Mouse (Mus musculus): ENCODE data around the gene Cep170b. TPM values are rescaled to one million over a fixed set of nuclear protein-coding genes. Genes with fewer than 3 reads are reported as not detected.

Gene Cep170b
- 20.1 and 22.4 TPM in 2 replicates for polyA plus RNA-seq (2015; fragmentation: Nextera tagmentation; extraction: Ambion mirVana)

DNA sequence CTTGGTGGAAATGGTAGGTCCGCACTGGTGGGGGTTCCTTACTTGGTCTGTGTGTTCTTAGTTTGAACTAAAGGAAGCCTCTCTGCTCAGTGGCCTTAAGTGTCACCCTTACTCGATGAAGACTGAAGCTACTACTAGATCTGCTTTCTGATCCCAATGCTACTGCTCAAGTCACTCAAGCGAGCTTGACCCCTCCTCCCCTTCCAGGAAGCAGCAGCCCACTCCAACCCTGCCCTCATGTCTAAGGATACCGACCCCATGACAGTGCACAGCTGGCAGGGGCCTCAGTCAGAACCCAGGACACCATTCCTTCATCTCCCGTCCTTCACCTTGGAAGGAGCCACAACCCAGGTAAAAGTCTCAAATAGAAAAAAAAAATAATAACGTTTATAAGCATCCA is at the start of gene Cep170b:
Gene Cep170b (plus strand): TSS at position 240 of the 400 bp plus-strand sequence.
- peak within 1 kb of the TSS; percentile 83 for H3K9ac ChIP-seq
- H3K27ac ChIP-seq = peak within 1 kb of the TSS; percentile 94
- 0 out of 2 replicates have a peak, but pooled peaks cover 4% of the 10 kb centered on the region for H3K27me3 ChIP-seq (replicated peaks)
- H3K4me3 ChIP-seq (replicated peaks) = peak within 1 kb of the TSS; percentile 83
- H3K9me3 ChIP-seq = no peaks in the 10 kb centered on the region
- ATAC-seq = no peak
- 52% methylated on average over 6 of the region's 6 CpGs for WGBS
- H3K4me1 ChIP-seq (replicated peaks) = peaks cover 27% of the 10 kb centered on the region
- no peaks in the 10 kb centered on the region; the same call in 1 of the 2 replicates for H3K36me3 ChIP-seq
- peak within 1 kb of the TSS; percentile 94 for H3K4me2 ChIP-seq (replicated peaks)

GRCm38 (mm10) chr12:112670718-112671393 is 49.4 kb upstream of the Cep170b start:
- ATAC-seq = no peak
- Histone ChIP-seq H3K27me3 (replicated peaks) (no peaks in the 10 kb centered on the region), H3K4me2 (replicated peaks) (peak overlapping the region; percentile 89), H3K4me3 (replicated peaks) (peak overlapping the region; percentile 97), H3K9me3 (no peaks in the 10 kb centered on the region), H3K27ac (peak overlapping the region; percentile 37; the same call in 1 of the 2 replicates), H3K4me1 (replicated peaks) (peaks cover 73% of the 10 kb centered on the region), H3K9ac (peak overlapping the region; percentile 24), H3K36me3 (peaks cover 41% of the 10 kb centered on the region)
- WGBS = 28% methylated on average over 9 of the region's 9 CpGs

- WGBS = 67% methylated on average over 7 of the region's 7 CpGs
- no peak for ATAC-seq
- Histone ChIP-seq H3K9ac (peak overlapping the region; percentile 99; the same call in 1 of the 2 replicates), H3K9me3 (no peaks in the 10 kb centered on the region), H3K4me2 (replicated peaks) (peak overlapping the region; percentile 89), H3K27me3 (replicated peaks) (no peaks in the 10 kb centered on the region), H3K4me1 (replicated peaks) (peaks cover 64% of the 10 kb centered on the region), H3K27ac (peak overlapping the region; percentile 37; the same call in 1 of the 2 replicates), H3K36me3 (peaks cover 38% of the 10 kb centered on the region), H3K4me3 (replicated peaks) (peak overlapping the region; percentile 97)
Measured at GRCm38 (mm10) chr12:112671891-112672290, 48.4 kb upstream of the Cep170b start.

- H3K9ac ChIP-seq = peak overlapping the region; percentile 99
- ATAC-seq = peak; percentile 14
- peak overlapping the region; percentile 99 for H3K27ac ChIP-seq
- no peaks in the 10 kb centered on the region for H3K27me3 ChIP-seq (replicated peaks)
- WGBS = 2% methylated on average over 21 of the region's 21 CpGs
- no peaks in the 10 kb centered on the region for H3K9me3 ChIP-seq
- peaks cover 67% of the 10 kb centered on the region for H3K4me1 ChIP-seq (replicated peaks)
- peak overlapping the region; percentile 97 for H3K4me3 ChIP-seq (replicated peaks)
- H3K36me3 ChIP-seq = peaks cover 32% of the 10 kb centered on the region
- H3K4me2 ChIP-seq (replicated peaks) = peak overlapping the region; percentile 89
Measured at GRCm38 (mm10) chr12:112672744-112673575, 47.3 kb upstream of the Cep170b start.

DNA sequence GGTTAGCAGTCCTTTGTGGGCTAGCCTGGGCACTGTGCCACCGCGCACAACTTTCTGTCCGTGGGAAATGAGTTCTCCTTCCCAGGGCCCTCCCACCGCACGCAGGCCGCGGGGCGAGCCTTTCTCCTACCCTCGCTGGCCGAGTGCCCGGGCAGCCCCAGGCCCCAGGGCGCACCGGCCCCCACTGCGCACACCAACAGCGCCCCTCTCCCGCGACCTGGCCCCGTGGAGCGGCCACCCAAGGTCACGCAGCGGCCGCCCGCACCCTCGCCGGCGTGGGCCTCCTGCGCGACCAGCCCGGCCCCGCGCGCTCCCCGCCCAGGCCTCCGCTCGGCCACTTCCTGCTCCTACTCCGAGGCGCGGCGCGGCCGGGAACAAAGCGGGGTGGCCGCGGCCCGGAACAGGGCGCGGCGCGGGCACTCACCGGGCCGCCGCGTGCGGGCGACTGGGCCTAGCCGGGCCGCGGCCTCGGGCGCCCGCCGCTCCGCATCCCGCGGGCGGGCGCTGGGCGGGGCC is 46.6 kb upstream of the Cep170b start:
- H3K4me1 ChIP-seq (replicated peaks) = peaks cover 68% of the 10 kb centered on the region
- H3K4me2 ChIP-seq (replicated peaks) = peak overlapping the region; percentile 89
- peak overlapping the region; percentile 99 for H3K9ac ChIP-seq
- no peaks in the 10 kb centered on the region for H3K27me3 ChIP-seq (replicated peaks)
- peak overlapping the region; percentile 97 for H3K4me3 ChIP-seq (replicated peaks)
- H3K27ac ChIP-seq = peak overlapping the region; percentile 99
- ATAC-seq = peak; percentile 12
- H3K36me3 ChIP-seq = peaks cover 25% of the 10 kb centered on the region
- H3K9me3 ChIP-seq = no peaks in the 10 kb centered on the region
- under 1% methylated on average over 41 of the region's 68 CpGs for WGBS

GRCm38 (mm10) chr12:112674132-112675011 is 45.9 kb upstream of the Cep170b start, which contains the start of gene Akt1:
TSS of gene Akt1 (minus strand) at chr12:112674884.
- under 1% methylated on average over 65 of the region's 70 CpGs for WGBS
- peak within 1 kb of the TSS; percentile 89 for H3K4me2 ChIP-seq (replicated peaks)
- H3K9ac ChIP-seq = peak within 1 kb of the TSS; percentile 99
- peaks cover 64% of the 10 kb centered on the region for H3K4me1 ChIP-seq (replicated peaks)
- peak within 1 kb of the TSS; percentile 99 for H3K27ac ChIP-seq
- ATAC-seq = peak; percentile 64
- H3K9me3 ChIP-seq = no peaks in the 10 kb centered on the region
- H3K4me3 ChIP-seq (replicated peaks) = peak within 1 kb of the TSS; percentile 97
- peaks cover 18% of the 10 kb centered on the region for H3K36me3 ChIP-seq
- H3K27me3 ChIP-seq (replicated peaks) = peaks cover 3% of the 10 kb centered on the region

DNA sequence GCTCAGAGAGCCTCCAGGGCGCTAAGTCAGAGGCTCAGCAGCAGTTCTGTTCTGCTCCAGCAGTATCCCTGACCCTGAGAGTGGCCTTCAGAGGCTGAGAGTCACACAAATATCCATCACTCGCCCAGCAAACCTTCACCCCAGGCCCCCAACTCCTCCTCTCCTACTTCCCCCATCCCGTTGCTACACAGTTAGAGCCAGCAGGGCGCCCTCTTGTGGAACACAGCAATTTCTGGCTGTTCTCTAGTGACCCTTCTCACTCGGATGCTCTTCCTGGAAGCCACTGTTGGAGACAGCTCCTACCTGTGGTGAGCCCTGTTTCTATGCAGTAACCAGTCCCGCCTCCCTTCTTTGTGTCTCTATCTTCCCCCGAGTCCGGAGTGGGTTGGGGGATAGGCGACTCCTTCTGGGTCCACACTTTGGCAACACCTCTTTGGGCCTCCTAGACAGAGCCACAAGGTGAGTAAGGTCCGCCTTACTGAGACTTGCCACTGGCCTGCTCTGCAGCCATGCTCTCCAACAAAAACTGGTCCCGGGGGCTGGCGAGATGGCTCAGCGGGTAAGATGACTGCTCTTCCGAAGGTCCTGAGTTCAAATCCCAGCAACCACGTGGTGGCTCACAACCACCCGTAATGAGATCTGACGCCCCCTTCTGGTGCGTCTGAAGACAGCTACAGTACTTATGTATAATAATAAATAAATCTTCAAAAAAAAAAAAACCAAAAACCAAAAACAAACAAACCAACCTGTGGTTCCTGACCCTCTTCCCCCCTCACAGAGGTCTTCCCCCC is 44.8 kb upstream of the Cep170b start:
- H3K27ac ChIP-seq = peak overlapping the region; percentile 99
- H3K9ac ChIP-seq = peak overlapping the region; percentile 99
- 15% methylated on average over 18 of the region's 18 CpGs for WGBS
- no peaks in the 10 kb centered on the region for H3K9me3 ChIP-seq
- peak overlapping the region; percentile 97 for H3K4me3 ChIP-seq (replicated peaks)
- H3K4me1 ChIP-seq (replicated peaks) = peaks cover 66% of the 10 kb centered on the region
- ATAC-seq = peak; percentile 44
- H3K4me2 ChIP-seq (replicated peaks) = peak overlapping the region; percentile 89
- peaks cover 8% of the 10 kb centered on the region; the same call in 1 of the 2 replicates for H3K36me3 ChIP-seq
- H3K27me3 ChIP-seq (replicated peaks) = peaks cover 14% of the 10 kb centered on the region

DNA sequence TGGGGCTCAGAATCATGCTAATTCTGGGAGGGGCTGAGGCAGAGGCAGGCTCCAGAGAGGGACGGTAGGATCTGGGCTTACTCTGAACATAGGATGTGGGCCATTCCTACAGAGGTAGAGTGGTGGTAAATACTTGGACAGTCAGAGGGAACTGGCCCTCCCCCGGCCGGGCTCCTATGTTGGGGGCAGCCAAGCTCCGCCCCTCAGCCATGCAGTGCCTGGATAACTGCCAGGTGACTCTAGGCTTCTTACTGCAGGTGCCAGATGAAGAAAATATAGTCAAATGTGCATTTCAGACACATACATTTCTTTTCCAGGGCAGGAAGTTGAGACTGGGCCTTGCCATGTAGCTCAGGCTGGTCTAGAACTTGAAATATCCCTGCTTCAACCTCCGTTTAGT is 43.2 kb upstream of the Cep170b start:
- Histone ChIP-seq H3K9ac (no peak overlapping the region), H3K9me3 (no peaks in the 10 kb centered on the region), H3K4me1 (replicated peaks) (peaks cover 53% of the 10 kb centered on the region), H3K27me3 (replicated peaks) (peaks cover 17% of the 10 kb centered on the region), H3K36me3 (no peaks in the 10 kb centered on the region), H3K27ac (0 out of 2 replicates have a peak overlapping the region, but pooled peaks have one; percentile 15), H3K4me2 (replicated peaks) (no peak overlapping the region), H3K4me3 (replicated peaks) (no peak overlapping the region)
- 48% methylated on average over 5 of the region's 5 CpGs for WGBS
- no peak for ATAC-seq

GRCm38 (mm10) chr12:112677943-112678554 is 42.2 kb upstream of the Cep170b start:
- Histone ChIP-seq H3K9me3 (no peaks in the 10 kb centered on the region), H3K9ac (peak overlapping the region; percentile 70), H3K27ac (peak overlapping the region; percentile 90), H3K36me3 (no peaks in the 10 kb centered on the region), H3K4me1 (replicated peaks) (peaks cover 44% of the 10 kb centered on the region), H3K27me3 (replicated peaks) (peaks cover 17% of the 10 kb centered on the region), H3K4me2 (replicated peaks) (peak overlapping the region; percentile 98), H3K4me3 (replicated peaks) (peak overlapping the region; percentile 71)
- 28% methylated on average over 19 of the region's 19 CpGs for WGBS
- ATAC-seq = no peak

DNA sequence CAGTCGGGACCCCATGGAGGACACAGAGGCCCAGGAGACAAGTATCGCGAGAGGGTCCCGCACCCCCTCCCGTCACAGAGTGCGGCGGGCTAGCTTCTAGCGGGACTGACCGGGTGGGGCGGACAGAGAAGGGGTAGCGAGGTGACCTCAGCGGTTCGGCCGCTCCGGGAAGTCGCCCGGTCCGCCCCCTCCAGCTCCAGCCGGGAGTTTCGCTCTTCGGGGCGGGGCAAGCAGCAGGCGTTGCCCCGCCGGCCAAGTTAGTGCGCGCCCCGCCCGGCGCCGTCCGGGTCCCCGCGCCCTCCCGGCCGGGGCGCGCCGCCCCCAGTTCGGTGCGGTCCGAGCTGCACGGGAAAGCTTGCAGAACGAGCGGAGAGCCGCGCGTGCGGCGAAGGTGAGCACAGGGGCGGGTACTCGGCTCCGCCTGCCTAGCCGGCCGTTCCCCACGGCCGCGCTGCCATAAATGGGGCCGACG is 41.7 kb upstream of the Cep170b start, which contains the start of gene Zbtb42:
Gene Zbtb42 (plus strand): TSS at position 274 of the 472 bp plus-strand sequence.
- H3K9me3 ChIP-seq = no peaks in the 10 kb centered on the region
- H3K4me3 ChIP-seq (replicated peaks) = peak within 1 kb of the TSS; percentile 71
- H3K36me3 ChIP-seq = no peaks in the 10 kb centered on the region
- H3K27ac ChIP-seq = peak within 1 kb of the TSS; percentile 90
- ATAC-seq = peak; percentile 41
- under 1% methylated on average over 54 of the region's 60 CpGs for WGBS
- peaks cover 17% of the 10 kb centered on the region for H3K27me3 ChIP-seq (replicated peaks)
- peak within 1 kb of the TSS; percentile 70 for H3K9ac ChIP-seq
- H3K4me2 ChIP-seq (replicated peaks) = peak within 1 kb of the TSS; percentile 98
- peaks cover 42% of the 10 kb centered on the region for H3K4me1 ChIP-seq (replicated peaks)

Measured in intestine, embryonic 15.5 days (tissue).